Mouse (Mus musculus) right cerebral cortex, postnatal 36 days (tissue): ENCODE results near the gene Sncb.

ENCODE experiments used
- DNase-seq, 2 experiments: peaks; one replicate each; pipeline ENCODE4 v3.0.0; 2022; ENCODE audit warnings: low spot score in 2 of 2, mixed read lengths in 1 of 2

The Sncb gene

DNA sequence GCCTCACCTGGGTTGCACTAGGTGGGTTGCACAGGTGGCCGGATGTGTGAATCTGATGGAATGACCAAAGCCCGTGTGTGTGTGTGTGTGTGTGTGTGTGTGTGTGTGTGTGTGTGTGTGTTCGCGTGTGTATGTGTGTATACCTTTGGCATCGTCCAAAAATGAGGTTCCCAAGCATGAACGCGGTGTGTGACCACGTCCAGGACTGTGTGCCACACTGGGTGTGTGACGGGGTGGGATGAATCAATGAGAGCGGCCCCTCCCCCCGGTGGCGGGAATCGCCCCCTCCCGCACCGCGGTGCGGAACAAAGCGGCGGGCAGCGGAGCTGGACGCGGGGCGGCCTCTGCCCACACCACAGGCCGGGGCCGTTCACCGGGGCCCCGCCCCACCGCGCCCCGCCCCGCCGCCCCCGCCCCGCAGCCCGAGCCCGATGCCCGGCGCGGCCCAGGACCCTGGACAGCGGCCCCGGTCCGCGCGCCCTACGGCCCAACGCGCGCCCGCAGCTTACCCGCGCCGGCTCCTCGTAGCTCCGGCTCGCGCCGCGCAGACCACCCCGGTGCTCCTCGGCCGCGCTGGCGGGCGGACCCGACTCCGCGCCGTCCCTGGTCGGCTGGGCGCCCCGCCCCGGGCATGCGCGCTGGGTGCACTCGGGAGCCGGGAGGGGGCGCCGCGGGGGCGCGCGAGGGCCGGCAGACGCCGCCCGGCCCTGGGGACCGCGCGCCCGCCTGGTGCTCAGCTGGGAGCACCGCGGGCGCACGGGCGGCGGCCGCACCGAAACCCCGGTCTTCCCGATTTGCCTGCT, 17.1 kb downstream of the Sncb start:
- no peak for DNase-seq

DNA sequence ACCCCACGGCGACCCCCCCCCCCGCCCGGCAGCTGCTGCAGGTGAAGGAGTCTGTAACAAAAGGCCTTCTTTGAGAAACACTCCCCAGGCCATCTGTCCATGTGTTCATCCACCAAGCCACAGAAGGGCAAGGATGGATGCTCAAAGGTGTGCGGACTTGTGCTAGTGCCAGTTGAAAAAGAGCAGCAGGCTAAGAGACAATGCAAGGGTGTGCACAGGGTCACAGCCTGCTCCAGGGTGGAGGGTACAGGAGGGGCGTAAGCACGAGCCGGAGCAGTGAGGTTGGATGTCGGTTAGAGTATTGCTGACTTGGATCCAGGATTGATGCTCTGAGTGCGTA, 17.7 kb downstream of the Sncb start:
- DNase-seq, result no peak

DNA sequence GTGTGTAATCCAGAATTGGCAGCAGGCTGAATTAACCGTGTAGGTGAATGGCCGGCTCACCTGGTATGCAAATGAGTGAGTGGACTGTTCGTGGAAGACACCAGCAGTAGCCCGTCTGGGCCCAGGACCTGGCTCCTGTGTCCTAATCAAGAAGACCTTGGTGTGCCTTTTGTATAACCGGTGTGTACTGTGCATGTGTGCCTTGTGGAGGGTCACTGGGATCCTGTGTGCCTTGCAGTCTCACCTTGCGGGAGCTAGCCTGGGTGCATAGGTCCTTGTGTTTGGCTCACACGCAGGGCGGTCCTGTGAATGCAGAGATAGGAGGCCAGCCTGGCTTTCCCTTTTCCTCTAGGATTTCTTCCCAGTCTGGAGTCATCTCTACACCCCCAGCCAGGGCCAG, 18.2 kb downstream of the Sncb start:
- no peak for DNase-seq

DNA sequence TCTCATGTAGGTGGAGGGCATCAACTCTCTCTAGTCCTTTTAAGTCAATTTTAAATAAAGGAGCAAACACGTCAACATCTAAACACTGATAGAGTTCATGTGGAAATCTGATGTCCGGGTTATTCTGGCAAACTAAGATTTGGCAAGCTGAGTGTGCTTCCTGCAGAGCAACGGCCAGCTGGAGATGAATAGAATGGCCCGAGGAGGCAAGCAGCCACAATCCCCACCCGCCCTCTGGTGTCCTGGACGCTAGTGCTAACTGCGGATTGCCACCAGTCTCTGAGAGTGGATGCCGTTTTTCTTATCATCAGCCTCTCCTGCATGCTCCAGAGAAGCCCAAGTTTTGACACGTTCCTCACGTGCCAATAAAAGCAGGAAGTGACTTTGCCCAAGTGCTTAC, 19.5 kb downstream of the Sncb start:
- DNase-seq, result no peak

DNA sequence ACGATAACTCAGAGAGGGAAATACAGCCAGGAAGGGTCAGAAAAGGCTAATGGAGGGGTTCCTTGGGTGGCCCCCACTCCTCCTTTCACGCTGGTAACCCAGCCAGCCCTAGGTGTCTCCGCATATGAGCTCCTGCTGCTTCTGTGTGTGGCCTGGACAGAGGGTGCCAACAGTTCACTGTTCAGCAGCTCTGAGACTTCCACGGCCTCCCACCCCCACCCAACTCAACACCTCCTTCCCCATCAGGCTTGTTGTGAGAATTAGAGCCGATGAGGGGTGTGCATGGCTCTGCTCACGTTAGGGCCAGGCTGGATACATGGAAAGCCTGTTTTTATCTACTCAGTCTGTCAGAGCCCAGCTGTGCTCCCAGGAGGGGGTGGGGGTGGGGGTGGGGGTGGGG, 20.3 kb downstream of the Sncb start:
- DNase-seq, result no peak

DNA sequence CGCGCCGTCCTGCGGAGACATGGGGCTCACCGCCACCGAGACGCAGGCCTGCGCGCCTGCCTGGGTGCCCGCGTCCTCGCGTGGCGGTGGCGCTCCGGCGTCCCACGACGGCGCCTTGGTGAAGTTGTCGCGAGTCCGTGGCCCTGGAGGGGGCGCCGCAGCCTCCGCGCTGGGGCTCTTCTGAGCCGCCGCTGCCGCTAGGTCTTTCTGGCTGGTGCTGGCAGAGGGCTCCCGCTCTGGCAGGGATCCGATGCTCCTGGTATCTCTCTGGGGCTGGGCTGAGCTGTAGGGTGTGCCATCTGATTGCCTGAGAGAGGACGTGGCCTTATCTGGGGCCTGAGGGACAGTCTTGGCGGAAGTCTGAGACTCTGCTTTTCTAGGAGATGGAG, 28.2 kb downstream of the Sncb start:
- DNase-seq, result no peak

DNA sequence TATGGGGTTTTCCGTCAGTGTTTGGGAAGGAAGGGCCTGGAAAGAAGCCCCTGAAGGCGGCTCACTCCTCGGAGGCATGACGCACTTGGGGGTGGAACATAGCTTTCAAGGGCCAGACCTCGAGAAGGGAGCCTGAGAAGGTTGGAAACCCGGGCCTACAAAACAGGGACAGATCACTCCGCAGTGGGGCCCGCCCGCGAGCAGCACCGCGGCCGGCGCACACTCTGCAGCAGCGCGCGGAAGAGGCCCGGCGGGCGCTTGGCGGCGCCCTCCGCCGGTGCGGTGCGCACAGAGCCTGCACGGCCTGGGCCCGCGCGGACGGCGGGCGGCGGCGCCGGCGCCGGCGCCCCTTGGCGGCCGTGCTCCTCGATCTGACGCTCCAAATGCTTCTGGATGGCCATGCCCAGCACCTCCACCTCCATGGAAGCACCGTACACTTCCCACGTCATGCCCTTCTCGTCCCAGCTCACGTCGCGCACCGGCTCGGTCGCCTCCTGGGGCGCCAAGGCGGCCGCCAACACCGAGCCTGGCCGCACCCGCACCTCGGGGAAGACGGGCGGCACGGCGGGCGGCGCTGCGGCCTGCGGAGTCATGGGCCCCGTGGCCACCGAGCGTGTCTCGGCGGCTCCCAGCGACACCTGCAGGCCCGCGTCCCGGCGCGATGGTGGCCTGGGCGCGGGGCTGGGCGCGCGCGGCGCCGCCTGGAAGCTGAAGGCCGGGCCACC, 28.7 kb downstream of the Sncb start:
- DNase-seq, result no peak

DNA sequence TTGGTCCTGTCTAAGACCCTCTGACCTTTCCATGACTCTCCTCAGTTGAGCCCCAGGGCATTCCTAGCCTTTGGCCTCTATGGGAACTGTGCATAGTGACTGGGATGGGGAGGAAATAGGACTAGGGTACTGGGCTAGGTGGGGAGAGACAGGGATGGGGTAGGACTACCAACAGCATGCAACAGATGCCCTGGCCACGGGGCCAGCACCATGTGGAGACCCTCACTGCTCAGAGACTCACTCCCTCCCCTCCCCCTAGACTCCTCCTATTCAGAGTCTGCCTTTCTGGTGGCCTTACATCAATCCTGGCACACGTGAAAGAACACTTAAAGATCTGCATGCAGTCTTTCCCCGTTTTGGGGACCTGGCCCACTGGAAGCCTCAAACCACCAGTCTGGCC, 29.5 kb downstream of the Sncb start:
- DNase-seq, result no peak

DNA sequence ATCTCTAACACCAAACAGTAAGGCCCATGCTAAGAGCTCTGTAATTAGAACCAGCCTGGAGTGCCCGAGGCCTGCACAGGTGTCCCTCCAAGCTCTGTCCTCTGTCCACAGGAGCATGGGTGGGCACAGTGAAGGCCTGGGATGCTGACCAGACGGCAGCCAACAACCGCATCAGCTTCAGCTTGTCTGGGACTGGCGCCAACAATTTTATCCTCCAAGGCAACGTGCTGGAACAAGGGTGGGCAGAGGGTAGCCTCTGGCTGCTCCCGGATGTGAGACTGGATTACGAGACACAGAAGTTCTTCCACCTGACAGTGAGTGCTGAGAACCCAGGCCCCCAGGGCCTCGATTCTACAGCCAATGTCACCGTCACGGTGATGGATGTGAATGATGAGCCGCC, 40.3 kb downstream of the Sncb start:
- no peak for DNase-seq

DNA sequence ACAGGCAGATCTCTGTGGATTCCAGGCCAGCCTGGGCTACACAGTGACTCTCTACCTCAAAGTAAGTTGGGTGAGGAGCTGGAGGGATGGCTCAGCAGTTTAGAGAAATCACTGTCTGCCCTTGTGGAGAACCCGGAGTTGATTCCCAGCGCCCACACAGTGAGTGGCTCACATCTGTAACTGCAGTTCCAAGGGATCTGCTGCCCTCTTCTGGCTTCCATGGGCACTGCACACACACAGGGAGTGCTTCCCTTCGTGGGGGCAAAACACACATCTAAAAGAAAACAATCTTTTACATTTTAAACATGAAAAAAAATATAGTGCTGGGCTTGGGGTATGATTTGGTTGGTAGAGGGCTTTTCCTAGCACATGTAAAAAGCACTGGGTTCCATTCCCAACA, 43.3 kb downstream of the Sncb start:
- DNase-seq, result no peak

DNA sequence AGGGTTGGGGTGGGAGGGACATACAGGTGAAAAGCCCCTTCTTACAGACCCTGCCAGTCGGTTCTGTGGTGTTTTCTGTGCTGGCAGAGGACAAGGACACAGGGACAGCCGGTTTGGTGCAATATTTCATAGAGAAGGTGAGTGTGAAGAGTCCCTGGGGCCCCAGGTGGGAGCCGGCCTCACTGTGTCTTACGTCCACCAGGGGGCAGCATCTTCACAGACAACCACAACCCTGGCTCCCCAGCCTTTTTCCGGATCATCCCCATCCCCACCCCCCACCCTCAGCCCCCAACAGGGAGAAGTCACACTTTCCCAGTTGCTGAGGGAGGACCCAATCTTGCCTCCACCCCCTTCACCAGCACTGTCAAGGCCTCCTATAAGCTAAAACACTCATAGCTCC, 49.5 kb downstream of the Sncb start:
- peak in 1 of 2 experiments; percentile 41 for DNase-seq

DNA sequence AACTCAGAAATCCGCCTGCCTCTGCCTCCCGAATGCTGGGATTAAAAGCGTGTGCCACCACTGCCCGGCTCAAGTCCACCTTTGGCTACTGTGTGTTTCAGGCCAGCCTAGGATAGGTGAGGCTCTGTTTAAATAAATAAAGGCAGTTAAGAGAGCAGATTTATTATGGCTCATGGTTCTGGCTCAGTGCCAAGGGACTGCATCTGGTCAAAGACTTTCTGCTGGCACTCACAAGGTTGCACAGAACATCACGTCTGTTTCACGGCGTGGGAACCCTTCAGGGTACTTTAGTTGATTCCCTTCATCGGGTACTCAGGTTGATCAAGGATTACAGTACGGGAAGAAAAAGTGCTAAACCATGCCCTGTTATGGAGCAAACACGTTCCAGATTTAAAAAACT, 51.4 kb downstream of the Sncb start:
- DNase-seq, result no peak

DNA sequence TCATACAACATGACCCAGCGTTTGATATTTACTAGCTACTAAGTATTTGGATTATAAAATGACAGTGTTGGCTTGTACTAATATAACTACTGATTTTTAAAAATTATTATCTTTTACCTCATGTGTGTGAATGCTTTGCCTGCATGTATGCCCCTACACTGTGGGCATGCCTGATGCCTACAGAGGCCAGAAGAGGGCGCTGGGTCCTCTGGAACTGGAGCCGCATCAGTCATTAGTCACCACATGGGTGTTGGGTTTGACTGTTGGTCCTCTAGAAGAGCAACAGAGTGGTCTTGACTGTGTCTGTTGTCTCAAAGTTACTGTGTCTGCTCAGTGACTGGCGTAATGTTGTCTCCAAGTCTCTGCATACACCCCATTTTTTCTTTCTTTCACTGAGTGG, 52.0 kb downstream of the Sncb start:
- DNase-seq, result no peak

DNA sequence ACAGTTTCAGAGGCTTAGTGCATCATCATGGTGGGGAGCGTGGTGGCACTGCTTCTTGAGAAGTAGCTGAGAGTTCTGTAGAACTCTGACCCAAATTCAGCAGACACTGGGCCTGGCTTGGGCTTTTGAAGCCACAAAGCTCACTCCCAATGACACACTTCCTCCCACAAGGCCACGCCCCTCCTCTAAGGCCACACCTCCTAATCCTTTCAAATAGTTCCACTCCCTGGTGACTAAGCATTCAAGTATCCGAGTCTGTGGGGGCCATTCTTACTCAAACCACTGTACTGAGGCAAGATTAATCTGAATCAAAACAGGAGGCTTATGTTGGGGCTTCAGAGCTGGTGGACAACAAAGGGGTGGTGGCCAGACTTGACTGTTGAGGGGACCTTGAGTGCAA, 55.5 kb downstream of the Sncb start:
- no peak for DNase-seq
